Mouse (Mus musculus): ENCODE data around the gene Rgs8. TPM values are rescaled to one million over a fixed set of nuclear protein-coding genes. Genes with fewer than 3 reads are reported as not detected.

The Rgs8 gene
- polyA plus RNA-seq, 1 experiment from 2014 or later: 0.14 TPM

DNA sequence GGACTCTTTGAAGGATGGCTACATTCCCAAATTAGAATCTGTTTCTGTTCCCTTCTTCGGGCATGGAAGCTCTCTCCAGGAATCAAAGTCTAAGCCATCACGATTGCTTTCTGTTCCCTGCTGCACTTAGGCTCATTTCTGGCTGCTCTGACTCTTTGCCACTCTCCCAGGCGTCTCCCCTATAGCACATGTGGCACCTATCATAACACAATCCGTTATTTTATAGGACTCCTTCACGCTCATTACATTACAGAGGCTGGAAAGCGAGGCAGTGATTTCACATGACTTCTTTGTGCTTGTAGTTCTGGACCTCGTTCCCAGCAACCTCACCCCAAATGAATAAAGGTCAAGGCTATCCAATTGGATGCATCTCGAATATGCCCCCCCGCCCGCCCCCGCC, 30.4 kb downstream of the Rgs8 start:
- no peak overlapping the region for H3K27ac ChIP-seq (ENCODE audit: low read depth)
- 58% methylated on average over 11 of the region's 11 CpGs for WGBS
- H3K4me1 ChIP-seq (ENCODE audit: insufficient read depth): no peaks in the 10 kb centered on the region
- no peaks in the 10 kb centered on the region for H3K9me3 ChIP-seq (ENCODE audit: low read depth, low read length)
- DNase-seq (no peak), ATAC-seq (ENCODE audit: insufficient read depth) (no peak)
- H3K4me2 ChIP-seq: no peak overlapping the region
- no peaks in the 10 kb centered on the region for H3K36me3 ChIP-seq (ENCODE audit: insufficient read depth)
- TF ChIP-seq CTCF (IDR thresholded peaks at IDR 0.05; ENCODE audit: low read depth): no peak
- no peak overlapping the region for H3K4me3 ChIP-seq (ENCODE audit: low read depth, low read length)
- no peaks in the 10 kb centered on the region for H3K27me3 ChIP-seq (ENCODE audit: insufficient read depth, low read length)
- H3K9ac ChIP-seq: no peak overlapping the region

DNA sequence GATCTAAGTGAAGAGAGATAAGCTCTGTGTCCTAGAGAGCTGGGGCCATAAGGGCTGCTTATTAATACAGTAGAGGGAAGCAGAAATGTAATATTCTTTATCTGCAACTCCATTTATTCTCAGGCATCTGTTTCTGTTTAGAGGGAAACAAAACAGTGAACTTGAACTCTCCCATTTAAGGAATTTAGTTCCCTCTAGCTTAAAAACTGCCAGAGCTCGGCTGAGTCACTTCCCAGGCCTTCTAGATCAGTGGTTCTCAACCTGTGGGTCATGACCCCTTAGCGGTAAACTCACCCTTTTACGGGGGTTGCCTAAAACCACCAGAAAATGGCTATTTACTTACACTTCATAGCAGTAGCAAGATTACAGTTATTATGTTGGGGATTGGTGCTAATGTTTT, 32.8 kb downstream of the Rgs8 start:
- Histone ChIP-seq H3K36me3 (ENCODE audit: insufficient read depth) (no peaks in the 10 kb centered on the region), H3K4me2 (no peak overlapping the region), H3K4me3 (ENCODE audit: low read depth, low read length) (no peak overlapping the region), H3K9me3 (ENCODE audit: low read depth, low read length) (no peaks in the 10 kb centered on the region), H3K9ac (no peak overlapping the region), H3K27me3 (ENCODE audit: insufficient read depth, low read length) (no peaks in the 10 kb centered on the region), H3K4me1 (ENCODE audit: insufficient read depth) (no peaks in the 10 kb centered on the region), H3K27ac (ENCODE audit: low read depth) (no peak overlapping the region)
- ATAC-seq (ENCODE audit: insufficient read depth): no peak
- WGBS: 57% methylated on average over 3 of the region's 3 CpGs
- no peak for TF ChIP-seq CTCF (IDR thresholded peaks at IDR 0.05; ENCODE audit: low read depth)
- DNase-seq: no peak

GRCm38 (mm10) chr1:153692526-153692925, 39.7 kb downstream of the Rgs8 start:
- no peak overlapping the region for H3K9ac ChIP-seq
- no peak for DNase-seq
- no peak for TF ChIP-seq CTCF (IDR thresholded peaks at IDR 0.05; ENCODE audit: low read depth)

DNA sequence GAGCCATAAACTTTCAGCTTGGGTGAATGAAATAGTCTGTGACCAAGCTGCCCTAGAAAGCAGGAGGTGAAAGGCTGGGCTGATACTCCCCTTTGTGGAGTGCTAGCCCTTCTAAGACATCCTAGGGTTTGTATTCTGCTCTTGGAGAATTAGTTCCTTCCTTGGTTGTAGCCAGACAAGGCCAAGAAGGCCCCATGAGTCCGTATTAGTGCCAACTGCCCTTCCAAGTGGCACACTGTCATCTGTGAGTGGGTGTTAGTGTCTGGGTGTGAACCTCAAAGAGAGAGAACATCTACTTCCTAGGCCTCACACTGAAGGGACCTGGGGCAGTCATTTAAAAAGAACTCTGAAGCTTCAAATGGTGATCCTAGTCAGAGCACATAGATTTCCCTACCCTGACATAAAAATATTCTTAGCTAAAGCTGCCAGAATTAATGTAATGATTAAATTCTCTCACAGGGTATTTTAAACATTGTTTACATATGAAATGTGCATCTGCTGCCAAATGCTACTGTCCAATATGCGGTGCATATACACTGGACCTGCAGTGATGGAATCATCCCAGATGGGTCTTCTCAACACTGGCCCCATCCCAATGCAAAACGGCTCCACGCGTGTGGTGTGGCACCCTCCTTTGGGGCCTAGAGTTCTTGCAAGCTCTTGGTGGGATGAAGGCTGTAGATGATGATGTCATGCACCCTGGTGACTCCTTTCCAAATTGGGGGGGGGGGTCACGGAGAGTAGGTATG, 41.7 kb downstream of the Rgs8 start:
- peak; percentile 74 for ATAC-seq (ENCODE audit: insufficient read depth)
- WGBS: 49% methylated on average over 6 of the region's 6 CpGs
- DNase-seq: peak; percentile 61
- no peak overlapping the region for H3K4me2 ChIP-seq
- H3K27ac ChIP-seq (ENCODE audit: low read depth): no peak overlapping the region
- H3K27me3 ChIP-seq (ENCODE audit: insufficient read depth, low read length): no peaks in the 10 kb centered on the region
- no peak overlapping the region for H3K4me3 ChIP-seq (ENCODE audit: low read depth, low read length)
- no peak overlapping the region for H3K9ac ChIP-seq
- no peaks in the 10 kb centered on the region for H3K4me1 ChIP-seq (ENCODE audit: insufficient read depth)
- H3K9me3 ChIP-seq (ENCODE audit: low read depth, low read length): no peaks in the 10 kb centered on the region
- H3K36me3 ChIP-seq (ENCODE audit: insufficient read depth): no peaks in the 10 kb centered on the region
- TF ChIP-seq CTCF (IDR thresholded peaks at IDR 0.05; ENCODE audit: low read depth): no peak

More at GRCm38 (mm10) chr1:153692526-153692925, 39.7 kb downstream of the Rgs8 start:
- no peaks in the 10 kb centered on the region for H3K27me3 ChIP-seq (ENCODE audit: insufficient read depth, low read length)
- 65% methylated on average over 6 of the region's 6 CpGs for WGBS
- H3K36me3 ChIP-seq (ENCODE audit: insufficient read depth): no peaks in the 10 kb centered on the region
- no peaks in the 10 kb centered on the region for H3K4me1 ChIP-seq (ENCODE audit: insufficient read depth)
- no peaks in the 10 kb centered on the region for H3K9me3 ChIP-seq (ENCODE audit: low read depth, low read length)
- no peak overlapping the region for H3K4me2 ChIP-seq
- H3K4me3 ChIP-seq (ENCODE audit: low read depth, low read length): no peak overlapping the region
- no peak for ATAC-seq (ENCODE audit: insufficient read depth)
- H3K27ac ChIP-seq (ENCODE audit: low read depth): no peak overlapping the region

DNA sequence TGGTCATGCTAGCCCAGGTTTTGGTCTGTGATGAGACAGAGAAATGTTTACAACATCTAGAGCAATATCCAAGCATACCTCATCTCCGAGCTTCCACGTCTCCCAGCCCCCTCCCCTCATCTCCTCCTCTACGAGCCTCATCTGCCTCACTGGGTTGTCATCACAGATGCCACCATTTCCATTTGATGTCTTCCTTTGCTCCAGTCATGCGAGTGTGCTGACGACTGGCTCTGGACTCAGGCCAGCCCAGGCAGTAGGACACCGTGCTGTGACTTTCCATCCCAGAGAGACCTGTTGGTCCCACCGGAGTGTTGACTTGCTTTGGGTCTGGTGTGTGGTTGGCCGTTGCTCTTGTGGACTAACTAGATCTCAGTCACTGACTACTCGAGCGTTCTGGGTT, 42.6 kb downstream of the Rgs8 start:
- no peak for TF ChIP-seq CTCF (IDR thresholded peaks at IDR 0.05; ENCODE audit: low read depth)
- Histone ChIP-seq H3K4me2 (no peak overlapping the region), H3K9ac (no peak overlapping the region), H3K9me3 (ENCODE audit: low read depth, low read length) (no peaks in the 10 kb centered on the region), H3K4me3 (ENCODE audit: low read depth, low read length) (no peak overlapping the region), H3K27ac (ENCODE audit: low read depth) (no peak overlapping the region), H3K27me3 (ENCODE audit: insufficient read depth, low read length) (no peaks in the 10 kb centered on the region), H3K36me3 (ENCODE audit: insufficient read depth) (no peaks in the 10 kb centered on the region), H3K4me1 (ENCODE audit: insufficient read depth) (no peaks in the 10 kb centered on the region)
- no peak for ATAC-seq (ENCODE audit: insufficient read depth)
- 88% methylated on average over 10 of the region's 10 CpGs for WGBS
- DNase-seq: no peak

- no peak for ATAC-seq (ENCODE audit: insufficient read depth)
- Histone ChIP-seq H3K4me2 (no peak overlapping the region), H3K9me3 (ENCODE audit: low read depth, low read length) (no peaks in the 10 kb centered on the region), H3K36me3 (ENCODE audit: insufficient read depth) (no peaks in the 10 kb centered on the region), H3K9ac (no peak overlapping the region), H3K4me3 (ENCODE audit: low read depth, low read length) (no peak overlapping the region), H3K27ac (ENCODE audit: low read depth) (no peak overlapping the region), H3K27me3 (ENCODE audit: insufficient read depth, low read length) (no peaks in the 10 kb centered on the region), H3K4me1 (ENCODE audit: insufficient read depth) (no peaks in the 10 kb centered on the region)
- no peak for DNase-seq
- WGBS: 92% methylated on average over 11 of the region's 11 CpGs
- TF ChIP-seq CTCF (IDR thresholded peaks at IDR 0.05; ENCODE audit: low read depth): no peak
Measured at GRCm38 (mm10) chr1:153696093-153696492, 43.3 kb downstream of the Rgs8 start.

DNA sequence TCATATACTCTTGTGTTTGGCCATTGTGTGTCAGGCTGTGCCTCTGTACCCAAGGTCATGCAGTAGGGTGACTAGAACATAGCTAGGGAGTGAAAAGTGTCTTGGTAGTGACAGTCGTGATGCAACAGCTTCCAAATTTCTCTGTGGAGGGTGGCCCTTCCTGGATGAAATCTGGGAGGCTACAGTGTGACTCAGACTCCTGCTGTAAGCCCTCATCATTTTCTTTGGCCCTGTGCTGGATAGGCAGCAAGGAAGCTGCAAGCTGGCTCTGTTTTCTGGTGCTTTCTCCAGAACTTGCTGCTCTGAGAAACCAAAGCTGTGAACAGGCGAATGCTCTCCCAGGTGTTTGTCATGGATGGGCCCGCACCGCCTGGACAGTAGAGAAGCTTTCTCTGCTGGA, 43.7 kb downstream of the Rgs8 start:
- DNase-seq: no peak
- Histone ChIP-seq H3K4me3 (ENCODE audit: low read depth, low read length) (no peak overlapping the region), H3K27me3 (ENCODE audit: insufficient read depth, low read length) (no peaks in the 10 kb centered on the region), H3K9me3 (ENCODE audit: low read depth, low read length) (no peaks in the 10 kb centered on the region), H3K4me2 (no peak overlapping the region), H3K9ac (no peak overlapping the region), H3K4me1 (ENCODE audit: insufficient read depth) (no peaks in the 10 kb centered on the region), H3K27ac (ENCODE audit: low read depth) (no peak overlapping the region), H3K36me3 (ENCODE audit: insufficient read depth) (no peaks in the 10 kb centered on the region)
- 79% methylated on average over 4 of the region's 4 CpGs for WGBS
- TF ChIP-seq CTCF (IDR thresholded peaks at IDR 0.05; ENCODE audit: low read depth): no peak
- ATAC-seq (ENCODE audit: insufficient read depth): no peak
